Mouse (Mus musculus): ENCODE results near the gene Wnt11. TPM values are rescaled to one million over a fixed set of nuclear protein-coding genes. Genes with fewer than 3 reads are reported as not detected.

Gene Wnt11
- 11.5 and 30.2 TPM in 2 replicates for polyA plus RNA-seq (2012; rRNA removed; ENCODE audit: low replicate concordance)

GRCm38 (mm10) chr7:98834711-98835321 lies at the start of gene Wnt11:
TSS of gene Wnt11 (plus strand) at chr7:98835112.

Other genes with a start within 250 kb of the Wnt11 start
- 13.0 and 38.5 TPM in 2 replicates for gene Emsy, start 178.3 kb upstream of the Wnt11 start, polyA plus RNA-seq (2012; rRNA removed; ENCODE audit: low replicate concordance)
- 18.9 and 21.9 TPM in 2 replicates for gene Thap12, start 132.0 kb upstream of the Wnt11 start, polyA plus RNA-seq (2012; rRNA removed; ENCODE audit: low replicate concordance)

Measured in subcutaneous adipose tissue, adult 2 months (tissue).